Mouse (Mus musculus) gastrocnemius, postnatal 36 days (tissue): ENCODE results near the gene Atp11a. TPM values are rescaled to one million over a fixed set of nuclear protein-coding genes. Genes with fewer than 3 reads are reported as not detected.

Experiments used
- DNase-seq, 2 experiments: peaks; one replicate each; pipeline ENCODE4 v3.0.0; 2022
- intact Hi-C: fragments of 180-260 bp; cut with DNase I; formaldehyde crosslinking; loops from one replicate; pipeline ENCODE4 v1.15.1; 2025
- total RNA-seq, 2 experiments: library from RNA; stranded (reverse); gene quantifications; 2 replicates each; pipeline ENCODE4 v1.2.3; 2021

Gene Atp11a
- total RNA-seq, 2 experiments from 2014 or later: 24.3 to 27.0 TPM

DNA sequence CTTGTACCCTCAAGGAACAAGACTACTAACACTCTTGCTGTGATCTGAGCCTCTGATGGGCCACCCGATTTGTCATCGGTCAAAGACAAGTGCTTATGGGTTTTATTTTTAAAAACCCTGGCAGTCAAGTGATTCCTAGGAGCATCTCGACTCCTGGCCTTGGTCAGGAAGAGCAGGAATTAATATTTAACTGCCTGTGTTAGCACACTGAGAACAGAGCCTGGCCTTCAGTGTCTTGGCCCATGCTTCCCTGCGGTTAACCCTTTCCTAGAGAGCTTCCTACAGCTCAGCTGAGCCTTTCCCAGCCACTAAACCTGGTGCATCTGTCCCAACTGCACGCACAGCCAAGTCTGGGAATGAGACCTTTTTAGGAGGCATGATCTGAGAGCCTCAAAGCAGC is 48.1 kb downstream of the Atp11a start:
- intact Hi-C loops: loop anchor here (5.0 kb wide), 1 partner anchor 38 kb away; no protein-coding TSS in a partner anchor
- DNase-seq: no peak

DNA sequence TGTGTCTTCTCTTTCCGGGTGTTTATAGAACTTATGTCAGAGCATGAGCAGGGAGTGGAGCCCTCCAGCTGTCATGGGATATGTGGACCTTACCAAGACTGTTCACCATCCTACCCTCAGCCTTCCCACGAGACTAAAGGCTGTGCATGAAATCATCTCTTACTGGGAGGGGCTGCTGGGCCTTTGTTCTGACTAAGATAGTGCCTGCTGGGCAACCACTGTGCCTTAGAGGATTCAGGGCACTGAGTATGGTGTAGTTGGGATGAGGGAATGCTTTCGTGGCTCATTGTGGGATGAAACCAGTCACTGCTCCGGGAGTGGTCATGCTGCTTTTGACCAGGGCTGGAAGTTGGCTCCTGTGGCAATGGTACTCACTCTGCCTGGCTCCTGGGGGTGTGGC is 48.8 kb downstream of the Atp11a start:
- DNase-seq: no peak
- intact Hi-C loops: loop anchor here (5.0 kb wide), 1 partner anchor 38 kb away; no protein-coding TSS in a partner anchor

DNA sequence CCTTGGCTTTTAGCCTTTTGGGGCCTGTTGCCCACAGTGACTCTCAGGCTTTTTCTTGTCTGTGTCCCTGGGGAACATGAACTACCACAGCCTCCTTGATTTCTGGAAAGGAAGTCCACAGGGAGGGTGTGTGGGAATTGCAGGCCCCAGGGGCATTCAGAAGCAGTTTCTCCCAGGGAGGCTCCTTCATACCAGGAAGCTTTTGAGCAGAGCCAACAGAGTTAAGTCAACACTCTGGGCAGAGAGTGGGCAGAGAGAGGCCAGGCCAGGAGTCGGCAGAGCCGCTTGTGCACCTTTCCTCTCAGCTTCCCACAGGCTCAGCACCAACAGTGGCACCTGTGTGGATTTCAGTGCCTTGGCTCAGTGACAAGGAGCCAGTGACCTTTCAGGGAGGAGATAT is 51.2 kb downstream of the Atp11a start:
- intact Hi-C loops: loop anchor here (2.0 to 5.0 kb wide), 2 partner anchors 41 to 53 kb away; no protein-coding TSS in a partner anchor
- no peak for DNase-seq

DNA sequence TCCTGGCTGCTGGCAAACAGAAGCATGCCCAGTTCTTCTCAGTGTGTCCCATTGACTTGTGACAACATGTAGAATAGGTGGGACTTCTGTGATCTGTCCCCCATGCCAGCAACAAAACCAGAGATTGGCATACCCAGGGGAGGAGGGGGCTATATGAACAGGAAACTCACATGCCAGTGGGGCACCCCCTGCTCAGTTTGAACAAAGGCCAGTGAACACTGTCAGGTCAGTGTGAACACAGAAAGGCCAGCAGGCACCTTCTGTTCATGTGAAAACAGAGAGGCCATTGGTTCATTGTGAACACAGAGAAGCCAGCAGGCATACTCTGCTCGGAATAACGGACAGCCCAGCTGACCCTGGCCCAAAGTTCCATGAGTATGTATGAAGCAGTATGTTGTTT is 52.7 kb downstream of the Atp11a start:
- intact Hi-C loops: loop anchor here (2.0 to 5.0 kb wide), 2 partner anchors 42 to 55 kb away; no protein-coding TSS in a partner anchor
- no peak for DNase-seq

DNA sequence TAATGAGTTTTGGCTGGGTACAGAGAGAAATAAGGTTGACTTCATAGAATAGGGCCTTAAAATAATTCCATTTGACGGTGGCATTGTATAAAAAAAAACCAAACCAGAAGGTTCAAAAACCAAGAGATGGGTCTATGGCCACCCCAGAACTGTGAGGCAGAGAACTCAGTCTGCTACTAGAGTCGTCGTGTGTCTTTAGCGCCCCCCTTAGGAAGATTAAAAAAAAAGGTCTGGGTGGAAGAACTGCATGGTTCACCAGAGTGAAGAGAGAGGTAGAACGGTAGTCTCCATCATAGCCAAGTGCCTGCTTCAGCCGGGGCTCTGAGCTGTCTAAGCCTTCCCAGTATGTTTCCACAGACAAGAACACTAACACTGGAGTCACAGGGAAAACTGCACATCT is 54.4 kb downstream of the Atp11a start:
- intact Hi-C loops: loop anchor here (5.0 kb wide), 1 partner anchor 134 kb away; no protein-coding TSS in a partner anchor
- no peak for DNase-seq

DNA sequence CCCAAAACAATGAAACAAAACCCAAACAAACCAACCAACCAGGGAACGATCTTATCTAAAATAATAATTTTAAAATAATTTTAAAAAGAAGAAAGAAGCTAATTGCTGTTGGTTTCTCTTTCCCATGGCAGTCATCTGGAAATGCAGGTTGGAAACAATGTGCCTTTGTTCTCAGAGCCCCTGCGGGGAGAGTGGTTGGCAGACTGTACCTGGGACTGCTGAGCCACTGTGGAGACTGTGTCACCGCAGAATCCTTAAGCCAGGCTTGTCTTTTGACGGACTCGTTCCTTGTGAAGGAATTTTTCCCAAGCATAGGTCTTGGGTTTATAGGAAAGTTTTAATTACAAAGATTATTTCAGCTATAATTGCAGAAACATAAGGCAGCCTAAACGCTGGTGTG is 59.6 kb downstream of the Atp11a start:
- intact Hi-C loops: no loop called here
- DNase-seq: no peak

DNA sequence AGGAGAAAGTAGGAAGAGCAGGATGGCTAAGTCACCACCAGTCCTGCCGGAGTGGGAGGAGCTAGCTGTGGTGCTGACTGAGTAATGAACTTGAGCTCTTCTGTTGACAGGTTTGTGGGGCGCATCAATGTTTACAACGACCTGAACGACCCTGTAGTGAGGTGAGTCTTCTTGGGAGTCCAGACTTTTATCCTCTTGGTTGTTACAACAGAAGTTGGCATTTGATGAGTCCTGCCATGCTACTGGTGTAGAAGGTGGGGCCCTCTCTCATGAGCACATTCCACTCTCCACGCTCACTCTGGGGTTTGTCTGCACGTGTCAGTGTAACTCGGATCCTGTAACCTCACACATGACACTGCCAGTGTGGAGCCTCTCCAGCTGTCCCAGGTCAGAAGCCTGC is 66.1 kb downstream of the Atp11a start:
- DNase-seq: no peak
- intact Hi-C loops: no loop called here

DNA sequence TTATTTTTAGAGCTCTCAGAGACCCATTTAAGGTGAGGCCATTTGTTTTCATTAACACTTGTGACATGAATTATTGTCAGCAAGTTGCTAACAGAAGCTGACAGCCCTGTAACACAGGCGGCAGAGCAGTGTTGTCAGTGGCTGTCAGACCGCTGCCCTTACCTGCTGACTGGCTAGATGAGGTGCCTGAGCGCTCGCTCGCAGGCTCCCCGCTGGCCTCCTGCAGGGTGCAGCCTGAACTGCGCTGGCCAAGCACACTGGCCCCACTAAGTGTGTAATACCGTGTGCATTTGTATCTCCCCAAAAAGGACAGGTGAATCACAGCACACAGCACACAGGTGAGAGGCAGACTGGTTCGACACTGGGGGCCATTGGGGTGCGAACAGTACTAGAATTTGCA is 67.7 kb downstream of the Atp11a start:
- no peak for DNase-seq
- intact Hi-C loops: no loop called here

DNA sequence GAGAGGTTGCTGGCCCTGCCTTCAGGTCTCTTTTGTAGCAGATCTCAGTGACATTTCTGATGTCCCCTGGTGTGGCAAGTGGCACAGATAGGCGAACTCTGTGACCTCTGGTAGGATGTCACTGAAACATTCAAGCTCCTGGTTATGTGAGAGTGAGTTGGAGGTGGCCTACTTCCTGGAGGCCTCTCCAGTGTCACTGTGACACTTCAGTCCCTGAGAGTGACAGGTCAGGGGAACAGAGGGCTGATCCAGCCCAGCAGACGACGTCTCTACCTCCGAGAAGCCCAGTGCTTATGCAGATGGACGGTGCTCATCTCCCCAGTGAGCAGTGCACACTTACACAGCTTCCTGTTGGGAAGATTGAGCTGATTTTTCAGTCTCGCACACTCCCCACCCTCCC is 68.4 kb downstream of the Atp11a start:
- intact Hi-C loops: no loop called here
- no peak for DNase-seq

DNA sequence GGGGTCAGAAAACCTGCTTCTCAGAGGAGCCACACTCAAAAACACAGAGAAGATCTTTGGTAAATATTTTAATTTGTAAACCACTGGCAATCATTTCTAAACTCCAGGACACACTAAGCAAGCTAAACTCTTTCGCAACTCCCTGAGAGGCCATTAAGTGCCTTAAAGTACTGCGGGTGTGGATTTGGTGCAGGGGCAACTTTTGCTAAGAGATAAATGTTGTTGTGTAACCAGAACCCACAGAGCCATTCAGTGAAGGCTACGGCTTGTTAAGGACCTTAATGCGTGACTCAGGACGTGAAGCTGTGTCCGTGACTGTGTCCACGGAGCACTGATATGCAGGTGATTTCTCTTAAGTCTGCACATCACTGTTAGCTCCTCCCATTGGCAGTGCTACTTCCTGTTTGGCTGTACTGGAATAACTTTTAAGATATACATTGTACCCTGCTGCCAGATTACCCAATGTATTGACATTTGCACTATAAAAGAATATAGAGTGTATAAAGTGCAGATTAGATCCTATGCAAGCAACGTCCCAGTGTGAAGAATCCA is 68.9 kb downstream of the Atp11a start:
- no peak for DNase-seq
- intact Hi-C loops: no loop called here

DNA sequence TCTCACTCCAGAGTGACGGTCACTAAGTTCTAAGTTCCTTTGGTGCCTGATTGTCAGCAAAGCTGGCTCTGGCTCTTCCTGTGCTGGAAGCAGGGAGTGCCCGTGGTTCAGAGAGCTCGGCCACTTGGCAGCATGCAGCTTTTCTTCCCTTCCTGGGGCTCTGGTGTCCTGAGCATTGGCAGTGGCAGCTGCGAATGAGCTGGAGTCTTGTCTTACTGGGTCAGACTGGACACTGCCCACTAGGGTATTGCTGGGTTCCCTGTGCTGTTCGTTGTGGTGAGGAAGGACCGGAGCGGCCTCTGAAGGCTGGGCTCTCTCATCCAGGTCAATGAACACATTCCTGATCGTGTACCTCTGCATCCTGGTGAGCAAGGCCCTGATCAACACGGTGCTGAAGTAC is 70.3 kb downstream of the Atp11a start:
- DNase-seq: no peak
- intact Hi-C loops: no loop called here

DNA sequence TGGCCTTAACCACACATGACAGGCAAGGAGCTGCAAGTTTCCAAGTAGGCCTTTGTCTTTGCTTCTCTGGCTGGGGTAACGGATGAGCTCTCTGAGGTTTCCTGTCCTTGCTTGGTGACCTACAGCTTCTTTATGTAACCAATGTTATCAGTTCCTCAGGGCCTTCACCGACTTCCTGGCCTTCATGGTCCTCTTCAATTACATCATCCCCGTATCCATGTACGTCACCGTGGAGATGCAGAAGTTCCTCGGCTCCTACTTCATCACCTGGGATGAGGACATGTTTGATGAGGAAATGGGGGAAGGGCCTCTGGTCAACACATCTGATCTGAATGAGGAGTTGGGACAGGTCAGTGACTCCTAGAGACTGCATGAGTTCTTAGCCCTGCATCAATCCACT is 71.5 kb downstream of the Atp11a start:
- DNase-seq: no peak
- intact Hi-C loops: no loop called here

DNA sequence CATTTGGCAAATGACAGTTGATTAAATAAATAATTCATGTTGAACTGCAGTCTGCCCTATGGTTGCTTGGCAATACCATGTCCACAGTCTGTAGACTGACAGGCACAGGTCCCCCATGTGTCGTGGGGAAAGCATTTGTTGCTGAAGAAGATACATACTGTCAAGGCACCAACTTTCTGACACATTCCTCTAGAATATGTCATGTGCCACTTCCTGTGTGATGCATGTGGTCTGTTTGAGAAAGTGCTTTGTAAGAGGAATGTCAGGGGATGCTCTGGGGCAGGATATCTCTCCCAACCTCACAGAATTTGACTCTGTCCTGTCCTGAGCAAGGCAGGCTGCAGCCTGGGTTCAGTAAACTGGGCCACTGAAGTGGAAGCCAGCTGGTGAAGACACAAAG is 72.6 kb downstream of the Atp11a start:
- intact Hi-C loops: no loop called here
- no peak for DNase-seq

DNA sequence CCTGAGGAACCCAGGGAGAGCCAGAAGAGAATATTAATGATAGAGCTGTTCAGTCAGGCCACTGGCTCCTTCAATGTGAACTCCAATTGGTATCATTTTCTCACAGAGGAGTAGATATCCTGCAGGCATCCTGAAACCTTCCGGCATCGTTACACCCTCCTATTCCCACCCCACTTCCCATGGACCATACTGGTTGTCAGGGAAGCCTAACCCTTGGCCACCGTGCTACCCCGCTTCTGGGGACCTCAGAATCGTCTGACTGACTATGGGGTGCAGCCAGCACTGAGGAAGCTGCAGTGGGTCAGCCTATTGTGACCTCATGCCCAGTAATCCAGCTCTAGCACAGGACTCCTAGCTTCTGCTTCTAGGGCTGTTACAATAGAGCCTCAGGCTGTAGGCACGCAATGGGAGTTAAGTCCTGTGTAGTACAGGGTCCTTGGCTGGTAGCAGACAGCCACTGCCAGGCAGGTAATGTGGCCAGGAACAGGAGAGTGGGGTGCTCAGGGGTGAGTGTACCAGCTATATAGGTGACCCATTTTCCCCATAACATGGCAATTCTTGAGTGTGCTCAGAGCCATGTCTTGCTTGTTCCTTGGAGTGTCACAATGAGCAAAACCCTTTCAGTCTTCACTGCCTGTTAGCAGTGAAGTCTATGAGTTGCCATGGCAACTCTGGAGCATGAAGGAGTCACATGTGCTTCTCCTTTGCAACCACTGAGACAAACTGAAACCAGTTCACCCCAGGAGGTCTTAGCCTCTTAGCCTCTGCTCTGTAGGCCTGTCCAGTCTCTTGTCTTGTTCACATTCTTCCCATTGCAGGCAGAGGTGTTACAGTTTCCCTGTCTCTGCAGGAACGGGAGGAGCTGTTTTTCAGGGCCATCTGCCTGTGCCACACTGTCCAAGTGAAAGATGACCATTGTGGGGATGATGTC is 75.1 kb downstream of the Atp11a start:
- intact Hi-C loops: no loop called here

DNA sequence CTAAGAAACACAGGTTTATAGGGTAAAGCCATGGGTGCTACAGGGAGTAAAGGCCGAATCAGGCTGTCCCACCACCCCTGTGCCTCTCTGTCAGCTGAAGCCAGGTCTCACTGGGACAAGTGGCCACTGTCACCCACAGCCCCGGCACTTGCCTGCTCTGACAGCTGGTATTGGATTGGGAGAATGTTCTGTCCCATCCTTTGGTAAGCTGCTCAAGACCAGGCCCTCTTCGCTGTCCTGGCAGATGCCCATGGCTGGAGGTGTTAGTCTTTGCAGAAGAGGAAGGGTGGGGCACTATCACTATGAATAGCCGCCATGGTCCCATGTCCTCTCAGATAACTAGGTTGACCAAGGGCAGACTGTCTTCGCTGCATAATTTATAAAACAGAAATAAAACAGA is 76.8 kb downstream of the Atp11a start:
- intact Hi-C loops: no loop called here
- DNase-seq: no peak

More for the DNA sequence above, 75.1 kb downstream of the Atp11a start:
- no peak for DNase-seq

DNA sequence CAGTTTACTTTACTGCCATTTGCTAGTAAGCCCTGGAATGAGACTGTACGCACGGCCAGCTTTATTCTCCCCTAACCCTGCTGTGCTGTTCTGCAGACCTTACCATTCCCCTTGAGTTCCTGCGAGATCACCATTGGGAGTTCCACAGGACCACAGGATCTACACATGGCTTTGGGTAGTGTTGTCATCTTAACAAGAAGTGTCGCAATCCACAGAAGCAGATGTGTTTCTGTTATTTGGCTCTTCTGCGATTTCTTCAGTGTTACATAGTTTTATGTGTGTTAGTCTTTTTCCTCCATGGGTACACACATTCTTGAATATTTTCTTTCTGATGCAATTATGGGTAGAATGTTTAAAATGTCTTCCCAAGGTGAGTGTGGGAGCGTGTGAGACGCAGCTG is 84.0 kb downstream of the Atp11a start:
- no peak for DNase-seq
- intact Hi-C loops: no loop called here

DNA sequence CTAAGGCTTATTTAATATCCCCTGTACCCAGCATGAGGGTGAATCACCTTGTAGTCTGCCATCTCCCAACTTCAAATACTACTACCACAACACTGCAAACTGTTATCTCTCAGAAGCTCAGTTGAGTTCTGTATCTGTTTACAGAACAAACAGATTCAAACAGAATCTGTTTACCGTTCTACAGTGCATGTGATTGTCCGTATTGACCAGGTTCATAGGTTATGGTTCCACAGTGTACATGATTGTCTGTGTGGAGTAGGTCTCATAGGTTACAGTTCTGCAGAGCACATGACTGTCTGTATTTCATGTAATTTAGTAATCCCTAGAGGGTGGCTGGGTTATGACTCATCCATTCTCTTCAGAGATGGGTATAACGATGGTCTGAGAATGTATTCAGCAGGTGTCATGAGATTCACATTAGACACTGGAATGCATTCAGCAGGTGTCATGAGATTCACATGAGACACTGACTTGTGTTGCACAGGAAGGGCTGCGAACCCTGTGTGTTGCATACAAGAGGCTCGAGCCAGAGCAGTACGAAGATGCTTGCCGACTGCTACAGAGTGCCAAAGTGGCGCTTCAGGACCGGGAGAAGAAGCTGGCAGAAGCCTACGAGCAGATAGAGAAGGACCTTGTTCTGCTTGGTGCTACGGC is 85.7 kb downstream of the Atp11a start:
- no peak for DNase-seq
- intact Hi-C loops: no loop called here

DNA sequence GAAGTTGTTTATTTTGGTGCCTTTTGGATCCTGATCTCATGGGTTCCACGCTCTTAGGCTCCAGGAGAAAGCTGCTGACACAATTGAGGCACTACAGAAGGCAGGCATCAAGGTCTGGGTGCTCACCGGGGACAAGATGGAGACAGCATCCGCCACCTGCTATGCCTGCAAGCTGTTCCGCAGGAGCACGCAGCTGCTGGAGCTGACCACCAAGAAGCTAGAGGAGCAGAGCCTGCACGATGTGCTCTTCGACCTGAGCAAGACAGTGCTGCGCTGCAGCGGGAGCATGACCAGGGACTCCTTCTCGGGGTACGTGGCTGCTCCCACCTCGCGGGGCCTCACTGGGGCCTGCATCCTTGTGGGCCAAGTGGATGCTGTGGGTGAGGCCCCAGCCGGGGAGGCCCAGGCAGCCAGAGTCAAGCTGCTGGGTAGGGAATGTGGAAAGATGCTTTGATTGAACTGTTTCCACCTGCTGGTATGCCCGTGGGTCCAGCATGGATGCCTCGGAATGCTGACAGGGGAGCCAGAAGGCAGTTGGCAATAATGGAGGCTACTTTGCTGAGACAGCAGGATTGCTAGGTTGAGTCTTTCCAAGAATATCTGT is 87.6 kb downstream of the Atp11a start:
- intact Hi-C loops: no loop called here
- no peak for DNase-seq

DNA sequence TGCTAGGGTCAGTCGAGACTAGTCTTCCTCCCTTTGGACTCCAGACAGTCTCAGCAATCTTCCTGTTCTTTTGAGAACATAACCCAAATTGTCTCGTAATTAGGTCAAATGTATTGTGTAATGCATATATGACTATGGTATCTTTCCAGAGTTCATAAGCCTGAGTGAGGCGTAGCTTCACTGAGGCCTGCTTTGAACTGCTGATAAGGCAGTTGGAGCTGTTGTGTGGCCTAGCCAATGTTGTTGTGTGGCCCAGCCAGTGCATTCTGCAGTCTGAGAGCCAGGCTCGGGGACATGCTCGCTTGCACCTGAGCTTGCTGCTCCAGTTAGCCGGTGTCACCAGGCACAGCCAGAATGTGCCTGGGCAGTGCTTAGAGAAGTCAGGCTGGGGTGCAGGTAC is 89.6 kb downstream of the Atp11a start:
- intact Hi-C loops: no loop called here
- no peak for DNase-seq

DNA sequence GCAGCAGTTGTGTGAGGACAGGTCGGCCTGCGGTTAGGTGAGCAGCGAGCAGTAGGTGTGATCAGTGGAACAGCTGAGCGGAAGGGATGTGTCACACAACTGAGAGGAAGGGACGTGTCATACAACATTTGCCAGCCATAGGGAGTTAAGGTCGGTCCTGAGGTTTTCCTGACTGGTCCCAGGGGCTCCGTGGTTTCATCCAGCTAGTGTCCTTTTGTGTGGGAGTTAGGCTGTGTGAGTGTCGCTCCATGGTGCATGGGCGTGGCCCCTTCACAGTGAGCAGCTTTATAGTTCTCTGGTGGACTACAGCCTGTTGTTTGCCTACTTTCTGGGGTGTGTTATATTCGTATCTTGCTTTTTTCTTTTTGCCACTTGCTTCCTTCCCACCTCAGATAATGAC is 94.4 kb downstream of the Atp11a start:
- DNase-seq: no peak
- intact Hi-C loops: no loop called here

DNA sequence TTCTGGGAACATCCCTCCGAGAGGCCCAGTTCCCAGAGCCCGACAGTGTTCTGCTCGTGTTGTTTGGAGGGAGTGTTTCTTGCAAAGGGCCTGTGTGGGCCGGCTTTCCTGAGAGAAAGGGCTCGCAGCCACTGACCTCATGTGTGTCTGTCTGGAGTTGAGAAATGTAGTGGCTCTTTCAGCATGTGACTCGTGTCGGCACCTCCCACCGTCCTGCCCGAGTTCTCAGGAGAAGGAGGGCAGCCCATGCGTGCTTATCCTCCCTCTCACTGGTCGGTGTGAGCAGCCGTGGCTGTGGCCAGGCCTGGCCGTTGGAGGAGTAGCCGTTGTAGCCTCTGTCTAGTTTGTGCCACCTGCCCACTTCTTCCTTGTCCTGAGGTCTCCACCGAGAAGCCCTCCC is 99.2 kb downstream of the Atp11a start:
- intact Hi-C loops: no loop called here
- DNase-seq: no peak
